In the genomic region with DNA sequence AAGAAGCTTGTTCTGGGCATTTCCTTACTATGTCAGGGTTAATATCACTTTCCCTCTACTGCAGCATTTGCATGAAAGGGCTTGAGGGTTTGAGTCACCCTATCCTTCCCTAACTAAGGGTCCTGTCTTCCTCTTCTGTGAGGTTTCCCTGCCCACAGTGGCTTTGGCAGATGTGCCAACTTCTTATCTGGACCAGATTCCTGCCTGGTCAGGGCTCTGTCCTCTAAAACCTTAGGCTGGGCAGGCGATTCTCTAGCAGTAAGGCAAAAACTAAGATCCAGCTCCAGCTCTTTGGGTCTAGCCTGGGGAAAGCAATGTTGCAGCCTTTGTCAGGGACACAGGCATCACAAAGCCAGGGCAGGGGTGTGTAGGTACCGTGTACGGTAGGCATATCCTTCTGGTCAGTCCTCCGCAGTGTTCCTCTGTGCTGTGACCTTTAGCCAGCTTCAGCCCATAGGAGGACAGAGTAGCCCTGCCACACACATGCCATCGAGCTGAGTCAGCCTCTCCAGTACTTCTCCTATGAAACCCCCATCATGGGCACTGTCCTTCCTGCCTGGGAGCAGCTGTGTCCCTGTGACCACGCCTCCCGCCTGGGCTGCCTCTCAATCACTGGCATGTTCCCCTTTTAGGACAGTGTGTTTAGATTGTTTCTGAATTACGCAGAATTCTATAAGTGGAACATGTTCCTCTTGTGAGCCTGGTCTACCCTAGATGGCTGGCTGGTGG, we compare ENCODE assay signal across 9 mouse cellular contexts. TPM values are rescaled to one million over a fixed set of nuclear protein-coding genes. Genes with fewer than 3 reads are reported as not detected.
DNase-seq lines count a peak whose midpoint lies in the region; ATAC-seq and TF ChIP-seq lines count a peak whose summit lies in the region.
"Had no signal": no experiment of that assay in that cellular context is flagged by ENCODE, and none has a peak within 500 bp of the region (broad histone marks: within the 10 kb centered on the region; RNA-seq: fewer than 3 reads in every experiment).

No protein-coding gene starts in this region.

- no peak for TF ChIP-seq POLR2A in thymus, adult 2 months (IDR thresholded peaks at IDR 0.05; ENCODE audit: control insufficient read depth, extremely low read depth, insufficient read depth, low read length, poor library complexity)

- H3K27me3 ChIP-seq in liver, embryonic 11.5 days (replicated peaks; ENCODE audit: control insufficient read depth, insufficient read depth, low read length) = no peaks in the 10 kb centered on the region
- no peaks in the 10 kb centered on the region for H3K27me3 ChIP-seq in intestine, embryonic 14.5 days (replicated peaks; ENCODE audit: control insufficient read depth, insufficient read depth, low read length)
- no peaks in the 10 kb centered on the region for H3K27me3 ChIP-seq in lung, embryonic 15.5 days
- no peaks in the 10 kb centered on the region for H3K27me3 ChIP-seq in thymus, adult 2 months (ENCODE audit: control insufficient read depth, insufficient read depth, low read length)

- 67% methylated on average over 8 of the region's 8 CpGs for WGBS in liver, embryonic 11.5 days
- WGBS in intestine, embryonic 14.5 days = 78% methylated on average over 8 of the region's 8 CpGs
- WGBS in lung, embryonic 15.5 days = 78% methylated on average over 8 of the region's 8 CpGs
- 65% methylated on average over 8 of the region's 8 CpGs for WGBS in thymus, adult 2 months

- DNase-seq in liver = peak; percentile 40
- no peak for DNase-seq in liver, embryonic 11.5 days (ENCODE audit: low spot score)
- DNase-seq in gastrocnemius, adult 18-20 months (ENCODE audit: low spot score) = peak; percentile 40
- peak; percentile 55 for DNase-seq in intestine, embryonic 14.5 days (ENCODE audit: low spot score)
- DNase-seq in urinary bladder, adult 2 months (ENCODE audit: low spot score) = peak; percentile 44
- no peak for DNase-seq in thymus, adult 2 months
- no peak for DNase-seq in cerebellum, adult 8-10 months

- H3K4me1 ChIP-seq in liver, embryonic 11.5 days (replicated peaks; ENCODE audit: control insufficient read depth, insufficient read depth, low read length) = no peaks in the 10 kb centered on the region
- H3K4me1 ChIP-seq in intestine, embryonic 14.5 days (replicated peaks; ENCODE audit: control insufficient read depth, insufficient read depth, low read length) = no peaks in the 10 kb centered on the region
- H3K4me1 ChIP-seq in lung, embryonic 15.5 days = no peaks in the 10 kb centered on the region
- no peaks in the 10 kb centered on the region for H3K4me1 ChIP-seq in thymus, adult 2 months (replicated peaks; ENCODE audit: control insufficient read depth, insufficient read depth, low read length)

- H3K27ac ChIP-seq in liver, embryonic 11.5 days (ENCODE audit: low read depth, low read length) = no peak overlapping the region
- no peak overlapping the region for H3K27ac ChIP-seq in intestine, embryonic 14.5 days (ENCODE audit: low read depth)
- no peak overlapping the region for H3K27ac ChIP-seq in lung, embryonic 15.5 days
- H3K27ac ChIP-seq in thymus, adult 2 months (ENCODE audit: control insufficient read depth, insufficient read depth, low read length) = no peak overlapping the region
- H3K27ac ChIP-seq: layer of hippocampus, adult 2 months had no signal

- no peak for TF ChIP-seq CTCF in thymus, adult 2 months (IDR thresholded peaks at IDR 0.05; ENCODE audit: borderline replicate concordance, control insufficient read depth, extremely low read depth, insufficient read depth, low read length, poor library complexity)

- peaks cover 23% of the 10 kb centered on the region for H3K36me3 ChIP-seq in liver, embryonic 11.5 days (ENCODE audit: control insufficient read depth, insufficient read depth, low read length)
- H3K36me3 ChIP-seq in intestine, embryonic 14.5 days (ENCODE audit: control insufficient read depth, insufficient read depth, low read length) = peaks cover 76% of the 10 kb centered on the region
- H3K36me3 ChIP-seq in lung, embryonic 15.5 days = peaks cover 16% of the 10 kb centered on the region
- peaks cover 40% of the 10 kb centered on the region for H3K36me3 ChIP-seq in thymus, adult 2 months (ENCODE audit: control insufficient read depth, insufficient read depth, low read length)

- no peak overlapping the region for H3K4me3 ChIP-seq in liver, embryonic 11.5 days (ENCODE audit: low read depth, low read length)
- no peak overlapping the region for H3K4me3 ChIP-seq in intestine, embryonic 14.5 days (ENCODE audit: low read depth, low read length)
- H3K4me3 ChIP-seq in lung, embryonic 15.5 days = no peak overlapping the region
- no peak overlapping the region for H3K4me3 ChIP-seq in thymus, adult 2 months (ENCODE audit: control insufficient read depth, insufficient read depth, low read length)
- H3K4me3 ChIP-seq: layer of hippocampus, adult 2 months had no signal

- no peak; the same call in 1 of the 2 replicates for ATAC-seq in liver, embryonic 11.5 days (replicated peaks; ENCODE audit: low FRiP score)
- peak; percentile 36; the same call in 1 of the 2 replicates for ATAC-seq in intestine, embryonic 14.5 days (replicated peaks; ENCODE audit: low FRiP score, low TSS enrichment, low read depth)
- peak; percentile 53; the same call in 1 of the 2 replicates for ATAC-seq in lung, embryonic 15.5 days (ENCODE audit: borderline replicate concordance, extremely low read depth, low FRiP score, low TSS enrichment)

- no peaks in the 10 kb centered on the region for H3K9me3 ChIP-seq in liver, embryonic 11.5 days (ENCODE audit: control insufficient read depth, low read length)
- H3K9me3 ChIP-seq in intestine, embryonic 14.5 days (ENCODE audit: control insufficient read depth, low read length) = no peaks in the 10 kb centered on the region
- H3K9me3 ChIP-seq in lung, embryonic 15.5 days = no peaks in the 10 kb centered on the region

- no peak overlapping the region for H3K4me2 ChIP-seq in liver, embryonic 11.5 days
- H3K4me2 ChIP-seq in intestine, embryonic 14.5 days (ENCODE audit: low read length) = no peak overlapping the region
- no peak overlapping the region for H3K4me2 ChIP-seq in lung, embryonic 15.5 days

- H3K9ac ChIP-seq in liver, embryonic 11.5 days (ENCODE audit: low read depth, low read length) = no peak overlapping the region
- no peak overlapping the region for H3K9ac ChIP-seq in intestine, embryonic 14.5 days (ENCODE audit: low read length)
- H3K9ac ChIP-seq in lung, embryonic 15.5 days = no peak overlapping the region

RNA-seq across cellular contexts. Expression of a gene that starts 43.8 kb away (rescaled TPM):
- 0.81 and 1.4 TPM in 2 replicates for polyA plus RNA-seq in liver, embryonic 11.5 days (2014; fragmentation: Nextera tagmentation; extraction: Ambion mirVana)
- total RNA-seq in gastrocnemius, adult 18-20 months (2021) = 1 to 10 TPM in 1 of 2 experiments, under 1 TPM in 1; 0.80 to 1.1 TPM
- 3.9 and 4.2 TPM in 2 replicates for polyA plus RNA-seq in intestine, embryonic 14.5 days (2014; fragmentation: Nextera tagmentation; extraction: Ambion mirVana)
- 4.3 and 4.7 TPM in 2 replicates for polyA plus RNA-seq in lung, embryonic 15.5 days (2015; fragmentation: Nextera tagmentation; extraction: Ambion mirVana)
- 64.0 and 74.8 TPM in 2 replicates for polyA plus RNA-seq in urinary bladder, adult 2 months (2012; rRNA removed)
- polyA plus RNA-seq in thymus, adult 2 months (2012; rRNA removed) = 4.4 and 4.7 TPM in 2 replicates

Comparison
In these comparisons a context has a peak if more than half of its experiments do, and no peak if none do; other contexts are left out.
1. DNase-seq: peak in liver (single experiment), gastrocnemius, adult 18-20 months (single experiment), intestine, embryonic 14.5 days (single experiment) and urinary bladder, adult 2 months (single experiment); none in liver, embryonic 11.5 days (single experiment), thymus, adult 2 months (single experiment) and cerebellum, adult 8-10 months (single experiment).
2. RNA of a gene that starts 43.8 kb away (polyA plus RNA-seq): 64.0 to 74.8 TPM in urinary bladder, adult 2 months; 4.4 to 4.7 TPM in thymus, adult 2 months, 4.3 to 4.7 TPM in lung, embryonic 15.5 days, 3.9 to 4.2 TPM in intestine, embryonic 14.5 days and 0.81 to 1.4 TPM in liver, embryonic 11.5 days; every median in the first group is over 10 times any median in the second.